Mouse (Mus musculus) brain, embryonic 14.5 days (tissue): ENCODE data around the gene Entr1.

Experiments used
- CTCF ChIP-seq: fragments of 200-500 bp; IDR thresholded peaks from 2 replicates; pipeline ENCODE4 v1.5.1; 2012; ENCODE audit warnings: inconsistent platforms, mild to moderate bottlenecking, moderate library complexity, borderline replicate concordance; ENCODE audit not compliant: insufficient read depth, insufficient read length; ENCODE audit errors: extremely low read depth
- POLR2A ChIP-seq: fragments of 200-500 bp; IDR thresholded peaks from 2 replicates; pipeline ENCODE4 v1.6.1; 2012; ENCODE audit warnings: mild to moderate bottlenecking, inconsistent platforms, borderline replicate concordance; ENCODE audit not compliant: poor library complexity, insufficient read depth, insufficient read length, severe bottlenecking; ENCODE audit errors: extremely low read depth

- TF ChIP-seq POLR2A (no peak), CTCF (no peak)
Measured at GRCm38 (mm10) chr2:26364738-26365465, 24.2 kb downstream of the Entr1 start.
